Mouse (Mus musculus) lung, adult 2 months (tissue): ENCODE data around the gene R3hdm2. TPM values are rescaled to one million over a fixed set of nuclear protein-coding genes. Genes with fewer than 3 reads are reported as not detected.

Source experiments
- DNase-seq: peaks from one replicate; pipeline ENCODE4 v3.0.0; 2022
- H3K4me1 ChIP-seq: fragments of 200-500 bp; 2 replicates; pipeline ENCODE4 v1.6.1; 2011; ENCODE audit warnings: low read length; ENCODE audit not compliant: control insufficient read depth, insufficient read depth
- H3K4me3 ChIP-seq: fragments of 200-500 bp; replicated peaks from 2 replicates; pipeline ENCODE3; 2011; ENCODE audit warnings: low read depth, mild to moderate bottlenecking, control low read depth, low read length; ENCODE audit errors: extremely low read depth
- CTCF ChIP-seq: fragments of 200-500 bp; IDR thresholded peaks from 2 replicates; pipeline ENCODE4 v1.5.1; 2011; ENCODE audit warnings: mild to moderate bottlenecking, low read length, control low read depth; ENCODE audit not compliant: insufficient read depth
- POLR2A ChIP-seq: fragments of 200-500 bp; IDR thresholded peaks from 2 replicates; pipeline ENCODE4 v1.6.1; 2011; ENCODE audit warnings: low read depth, mild to moderate bottlenecking, control low read depth, low read length, borderline replicate concordance; ENCODE audit errors: extremely low read depth
- WGBS: fragments of 180-500 bp; shearing (Covaris S2); methylation state at CpG from one replicate; pipeline ENCODE4 v1.1.7; 2018; 5-methylcytosine and 5-hydroxymethylcytosine counted together
- polyA plus RNA-seq: library from polyadenylated mRNA; depleted of rRNA; stranded (reverse); fragments of >200 nt; gene quantifications from 2 replicates; pipeline ENCODE4 v1.2.3, GENCODE M21; 2012

The R3hdm2 gene
- polyA plus RNA-seq, 1 experiment, result 129 TPM

- no peak for DNase-seq
- 57% methylated on average over 3 of the region's 3 CpGs for WGBS
- no peak overlapping the region for H3K4me3 ChIP-seq
- peaks cover 8% of the 10 kb centered on the region for H3K4me1 ChIP-seq
- TF ChIP-seq CTCF (no peak), POLR2A (no peak)
Observed at GRCm38 (mm10) chr10:127377700-127378099, 2.4 kb upstream of the R3hdm2 start.

GRCm38 (mm10) chr10:127379654-127380053 lies 473 bp upstream of the R3hdm2 start:
- 78% methylated on average over 8 of the region's 8 CpGs for WGBS
- peak overlapping the region; percentile 86 for H3K4me3 ChIP-seq
- TF ChIP-seq CTCF (no peak), POLR2A (no peak)
- DNase-seq, result no peak
- peaks cover 10% of the 10 kb centered on the region for H3K4me1 ChIP-seq

GRCm38 (mm10) chr10:127380767-127381742 lies 928 bp downstream of the R3hdm2 start:
- WGBS, result 6% methylated on average over 43 of the region's 79 CpGs
- Histone ChIP-seq H3K4me1 (peaks cover 11% of the 10 kb centered on the region), H3K4me3 (peak overlapping the region; percentile 86)
- DNase-seq, result peak; percentile 65
- TF ChIP-seq POLR2A (no peak), CTCF (no peak)

- Histone ChIP-seq H3K4me1 (peaks cover 11% of the 10 kb centered on the region), H3K4me3 (peak overlapping the region; percentile 24)
- 45% methylated on average over 2 of the region's 2 CpGs for WGBS
- no peak for TF ChIP-seq POLR2A
- TF ChIP-seq CTCF, result no peak
- DNase-seq, result no peak
Observed at GRCm38 (mm10) chr10:127381743-127382134, 1.6 kb downstream of the R3hdm2 start.

- DNase-seq, result no peak
- Histone ChIP-seq H3K4me1 (no peaks in the 10 kb centered on the region), H3K4me3 (no peak overlapping the region)
- TF ChIP-seq CTCF (no peak), POLR2A (no peak)
- WGBS, result 81% methylated on average over 6 of the region's 6 CpGs
Observed at GRCm38 (mm10) chr10:127391774-127392173, 11.6 kb downstream of the R3hdm2 start.

- H3K4me1 ChIP-seq, result peaks cover 2% of the 10 kb centered on the region; the same call in 1 of the 2 replicates
- no peak for DNase-seq
Observed at GRCm38 (mm10) chr10:127404701-127405100, 24.6 kb downstream of the R3hdm2 start.

GRCm38 (mm10) chr10:127407391-127407790 lies 27.3 kb downstream of the R3hdm2 start:
- peaks cover 7% of the 10 kb centered on the region; the same call in 1 of the 2 replicates for H3K4me1 ChIP-seq
- TF ChIP-seq CTCF (no peak), POLR2A (no peak)
- 42% methylated on average over 4 of the region's 4 CpGs for whole genome bisulfite sequencing
- DNase-seq, result no peak
- H3K4me3 ChIP-seq, result no peak overlapping the region

More at GRCm38 (mm10) chr10:127404701-127405100, 24.6 kb downstream of the R3hdm2 start:
- 93% methylated on average over 3 of the region's 3 CpGs for WGBS
- no peak overlapping the region for H3K4me3 ChIP-seq
- TF ChIP-seq CTCF (no peak), POLR2A (no peak)

GRCm38 (mm10) chr10:127412101-127412500 lies 32.0 kb downstream of the R3hdm2 start:
- TF ChIP-seq CTCF, result no peak
- no peak for TF ChIP-seq POLR2A
- no peak for DNase-seq
- WGBS, result 30% methylated on average over 5 of the region's 5 CpGs

GRCm38 (mm10) chr10:127412776-127413175 lies 32.6 kb downstream of the R3hdm2 start:
- DNase-seq, result no peak

More at GRCm38 (mm10) chr10:127412101-127412500, 32.0 kb downstream of the R3hdm2 start:
- Histone ChIP-seq H3K4me1 (peaks cover 8% of the 10 kb centered on the region; the same call in 1 of the 2 replicates), H3K4me3 (no peak overlapping the region)

GRCm38 (mm10) chr10:127413585-127413984 lies 33.5 kb downstream of the R3hdm2 start:
- 33% methylated on average over 1 of the region's 1 CpGs for WGBS
- TF ChIP-seq POLR2A, result no peak
- TF ChIP-seq CTCF, result no peak
- H3K4me3 ChIP-seq, result no peak overlapping the region

More at GRCm38 (mm10) chr10:127412776-127413175, 32.6 kb downstream of the R3hdm2 start:
- TF ChIP-seq CTCF, result no peak
- no peak for TF ChIP-seq POLR2A
- WGBS, result 28% methylated on average over 2 of the region's 2 CpGs
- Histone ChIP-seq H3K4me1 (peaks cover 6% of the 10 kb centered on the region; the same call in 1 of the 2 replicates), H3K4me3 (no peak overlapping the region)

More at GRCm38 (mm10) chr10:127413585-127413984, 33.5 kb downstream of the R3hdm2 start:
- DNase-seq, result no peak
- H3K4me1 ChIP-seq, result peaks cover 6% of the 10 kb centered on the region; the same call in 1 of the 2 replicates
